Mouse (Mus musculus) kidney, embryonic 15.5 days (tissue): Measurements from ENCODE around the gene Ehd3. TPM values are rescaled to one million over a fixed set of nuclear protein-coding genes. Genes with fewer than 3 reads are reported as not detected.

Experiments
- ATAC-seq: fragments of 200-750 bp; cut with Nextera tagmentation; replicated peaks from 2 replicates; pipeline ENCODE4 v1.8.0; 2017; ENCODE audit warnings: moderate TSS enrichment; ENCODE audit not compliant: low FRiP score
- H3K27ac ChIP-seq: fragments of 300-500 bp; sonication (generic); 2 replicates; pipeline ENCODE4 v1.5.1; 2015; ENCODE audit warnings: mild to moderate bottlenecking, inconsistent platforms
- H3K27me3 ChIP-seq: fragments of 300-500 bp; sonication (generic); 2 replicates; pipeline ENCODE4 v1.6.1; 2015; ENCODE audit warnings: inconsistent platforms
- H3K36me3 ChIP-seq: fragments of 300-500 bp; sonication (generic); 2 replicates; pipeline ENCODE4 v1.6.1; 2015; ENCODE audit warnings: inconsistent platforms
- H3K4me1 ChIP-seq: fragments of 300-500 bp; sonication (generic); 2 replicates; pipeline ENCODE4 v1.6.1; 2015; ENCODE audit warnings: inconsistent platforms
- H3K4me2 ChIP-seq: fragments of 300-500 bp; sonication (generic); 2 replicates; pipeline ENCODE4 v1.6.1; 2015; ENCODE audit warnings: moderate library complexity, mild to moderate bottlenecking, inconsistent platforms
- H3K4me3 ChIP-seq: fragments of 300-500 bp; sonication (generic); replicated peaks from 2 replicates; pipeline ENCODE4 v1.5.1; 2015; ENCODE audit warnings: mild to moderate bottlenecking, inconsistent platforms
- H3K9ac ChIP-seq: fragments of 300-500 bp; sonication (generic); 2 replicates; pipeline ENCODE4 v1.6.1; 2015; ENCODE audit warnings: mild to moderate bottlenecking, inconsistent platforms
- H3K9me3 ChIP-seq: fragments of 300-500 bp; sonication (generic); replicated peaks from 2 replicates; pipeline ENCODE4 v1.6.1; 2016; ENCODE audit warnings: inconsistent platforms
- WGBS: fragments of 180-500 bp; shearing (Covaris S2); methylation state at CpG from one replicate; pipeline ENCODE4 v1.1.7; 2015; ENCODE audit warnings: mixed read lengths; 5-methylcytosine and 5-hydroxymethylcytosine counted together
- polyA plus RNA-seq: library from polyadenylated mRNA; unstranded; fragments of >200 nt; fragmentation: Nextera tagmentation; extraction: Ambion mirVana; gene quantifications from 2 replicates; pipeline ENCODE4 v1.2.1, GENCODE M21; 2015

Ehd3 gene
- polyA plus RNA-seq, 1 experiment from 2014 or later, result 21.3 TPM

DNA sequence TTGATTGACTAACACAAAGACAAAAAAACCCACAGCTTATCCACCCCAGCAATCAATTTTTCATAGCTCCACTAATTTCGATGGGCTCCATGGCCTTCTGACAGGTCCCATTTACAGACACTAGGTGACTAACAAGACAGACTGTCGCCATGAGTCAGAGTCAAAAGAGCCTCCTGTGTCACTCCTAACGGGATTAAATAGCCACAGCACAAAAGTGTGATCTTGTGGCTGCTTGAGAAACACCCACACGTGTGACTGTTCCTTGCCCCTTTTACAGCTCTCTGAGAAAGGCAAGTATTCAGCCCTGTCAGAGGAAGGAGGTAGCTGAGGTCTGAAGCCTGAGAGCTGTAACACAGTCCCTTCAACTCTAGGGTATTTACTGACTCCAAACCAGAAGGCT is 49.8 kb downstream of the Ehd3 start:
- no peak overlapping the region for H3K9ac ChIP-seq
- no peaks in the 10 kb centered on the region; the same call in 1 of the 2 replicates for H3K9me3 ChIP-seq
- no peaks in the 10 kb centered on the region for H3K36me3 ChIP-seq
- no peak overlapping the region for H3K4me2 ChIP-seq
- no peak overlapping the region for H3K27ac ChIP-seq
- WGBS, result 59% methylated on average over 4 of the region's 4 CpGs
- ATAC-seq, result no peak
- no peaks in the 10 kb centered on the region for H3K27me3 ChIP-seq
- no peaks in the 10 kb centered on the region for H3K4me1 ChIP-seq
- H3K4me3 ChIP-seq, result no peak overlapping the region

DNA sequence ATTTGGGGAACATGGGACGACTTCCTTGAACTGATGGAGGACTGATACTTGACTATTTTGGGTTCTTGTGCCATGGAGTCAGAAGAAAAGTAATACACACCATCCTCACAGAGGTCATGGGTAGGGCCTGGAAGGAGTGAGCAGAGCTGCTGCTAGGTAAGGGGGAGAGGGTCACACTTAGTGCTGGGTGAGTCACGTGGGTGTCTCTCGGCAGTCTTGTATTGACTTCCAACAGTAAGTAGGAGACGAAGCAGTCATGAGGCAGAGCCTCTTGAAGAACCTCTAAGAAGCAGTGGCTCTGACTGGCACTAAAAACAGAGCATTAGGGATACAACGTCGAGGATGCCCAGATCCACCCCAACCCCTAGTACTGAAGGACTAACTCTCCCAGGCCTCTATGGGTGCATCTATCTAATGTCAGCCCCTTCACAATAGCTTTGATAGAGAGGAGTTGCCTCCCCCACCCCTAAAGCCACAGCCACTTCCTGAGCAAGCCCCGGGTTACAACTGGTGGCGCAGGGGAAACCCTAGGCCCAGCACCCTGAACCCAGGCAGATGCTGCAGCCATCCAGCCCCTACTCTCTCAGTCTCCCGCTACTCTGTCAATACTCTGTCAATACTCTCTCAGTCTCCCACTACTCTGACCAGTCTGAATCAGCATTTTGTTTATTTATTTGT is 65.2 kb downstream of the Ehd3 start:
- no peak overlapping the region for H3K4me3 ChIP-seq
- H3K27me3 ChIP-seq, result no peaks in the 10 kb centered on the region
- H3K9me3 ChIP-seq, result no peaks in the 10 kb centered on the region
- 94% methylated on average over 9 of the region's 9 CpGs for WGBS
- no peak overlapping the region for H3K4me2 ChIP-seq
- H3K36me3 ChIP-seq, result no peaks in the 10 kb centered on the region
- H3K27ac ChIP-seq, result no peak overlapping the region
- no peak for ATAC-seq
- no peak overlapping the region for H3K9ac ChIP-seq
- no peaks in the 10 kb centered on the region for H3K4me1 ChIP-seq

DNA sequence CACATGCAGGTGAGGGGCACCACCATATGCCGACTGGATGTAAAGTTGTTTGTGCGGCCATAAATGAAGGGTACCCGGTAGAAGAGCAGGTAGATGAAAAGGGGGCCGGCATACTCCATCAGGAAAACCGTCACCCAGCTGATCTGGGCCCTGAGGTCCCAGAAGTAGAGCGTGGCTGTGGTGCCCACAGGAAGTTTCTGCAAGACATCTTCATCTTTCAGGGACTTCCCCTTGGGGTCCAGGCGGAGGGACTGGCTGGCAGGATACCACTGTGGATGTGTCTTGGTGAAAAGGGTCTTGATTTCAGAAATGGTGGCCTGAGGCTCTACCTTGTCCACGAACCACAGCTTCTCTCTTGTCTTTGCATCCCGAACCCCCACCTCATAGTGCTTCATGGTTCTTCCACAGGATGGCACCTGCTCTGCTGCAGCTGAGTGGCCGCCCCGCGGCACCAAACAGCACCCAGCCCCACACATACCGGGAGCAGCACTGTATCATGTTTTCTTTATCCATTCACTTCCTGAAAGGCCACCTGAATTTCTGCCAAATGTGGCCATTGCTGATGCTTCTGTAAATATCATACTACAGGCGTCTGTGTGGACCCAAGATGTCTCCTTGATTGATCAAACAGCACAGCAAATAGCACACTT is 67.1 kb downstream of the Ehd3 start:
- no peak overlapping the region for H3K9ac ChIP-seq
- no peaks in the 10 kb centered on the region for H3K36me3 ChIP-seq
- WGBS, result 91% methylated on average over 14 of the region's 14 CpGs
- no peaks in the 10 kb centered on the region for H3K4me1 ChIP-seq
- H3K27me3 ChIP-seq, result no peaks in the 10 kb centered on the region
- ATAC-seq, result no peak
- no peaks in the 10 kb centered on the region for H3K9me3 ChIP-seq
- H3K4me2 ChIP-seq, result no peak overlapping the region
- no peak overlapping the region for H3K4me3 ChIP-seq
- no peak overlapping the region for H3K27ac ChIP-seq

DNA sequence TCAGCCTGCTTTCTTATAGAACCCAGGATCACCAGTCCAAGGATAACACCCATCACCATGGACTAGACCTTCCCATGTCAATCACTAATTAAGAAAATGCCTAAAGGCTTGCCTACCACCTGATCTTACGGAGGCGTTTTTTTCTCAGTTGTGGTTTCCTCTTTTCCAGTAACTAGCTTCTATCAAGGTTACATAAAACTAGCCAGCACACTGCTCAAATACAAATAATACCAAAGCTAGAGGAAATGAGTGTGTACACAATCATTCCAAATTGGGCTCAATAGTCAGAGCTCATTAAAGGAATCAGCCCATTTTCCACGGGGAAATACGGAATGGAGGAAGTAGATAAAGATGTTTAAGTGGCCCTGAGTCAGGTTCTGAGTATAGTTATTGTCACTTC is 71.3 kb downstream of the Ehd3 start:
- Histone ChIP-seq H3K9ac (no peak overlapping the region), H3K4me3 (no peak overlapping the region), H3K36me3 (no peaks in the 10 kb centered on the region), H3K4me1 (no peaks in the 10 kb centered on the region), H3K27me3 (no peaks in the 10 kb centered on the region), H3K9me3 (no peaks in the 10 kb centered on the region), H3K27ac (no peak overlapping the region), H3K4me2 (no peak overlapping the region)
- ATAC-seq, result no peak
- WGBS, result 86% methylated on average over 4 of the region's 4 CpGs

GRCm38 (mm10) chr17:73875674-73876073 is 71.7 kb downstream of the Ehd3 start:
- no peaks in the 10 kb centered on the region for H3K36me3 ChIP-seq
- H3K4me1 ChIP-seq, result no peaks in the 10 kb centered on the region
- H3K4me3 ChIP-seq, result no peak overlapping the region
- WGBS, result 88% methylated on average over 7 of the region's 7 CpGs
- no peaks in the 10 kb centered on the region for H3K9me3 ChIP-seq
- H3K27me3 ChIP-seq, result no peaks in the 10 kb centered on the region
- H3K4me2 ChIP-seq, result no peak overlapping the region
- H3K27ac ChIP-seq, result no peak overlapping the region
- ATAC-seq, result no peak
- no peak overlapping the region for H3K9ac ChIP-seq

GRCm38 (mm10) chr17:73879262-73879916 is 75.5 kb downstream of the Ehd3 start:
- no peaks in the 10 kb centered on the region for H3K27me3 ChIP-seq
- no peak for ATAC-seq
- H3K36me3 ChIP-seq, result no peaks in the 10 kb centered on the region
- no peak overlapping the region for H3K27ac ChIP-seq
- 90% methylated on average over 10 of the region's 10 CpGs for WGBS
- no peak overlapping the region for H3K9ac ChIP-seq
- H3K9me3 ChIP-seq, result no peaks in the 10 kb centered on the region
- no peak overlapping the region for H3K4me3 ChIP-seq
- H3K4me1 ChIP-seq, result no peaks in the 10 kb centered on the region
- no peak overlapping the region for H3K4me2 ChIP-seq

GRCm38 (mm10) chr17:73880286-73880685 is 76.4 kb downstream of the Ehd3 start:
- H3K4me3 ChIP-seq, result no peak overlapping the region

GRCm38 (mm10) chr17:73881295-73881694 is 77.4 kb downstream of the Ehd3 start:
- H3K4me3 ChIP-seq, result no peak overlapping the region
- no peak overlapping the region for H3K9ac ChIP-seq
- WGBS, result 53% methylated on average over 6 of the region's 6 CpGs
- no peaks in the 10 kb centered on the region for H3K27me3 ChIP-seq
- no peaks in the 10 kb centered on the region for H3K4me1 ChIP-seq
- no peak overlapping the region for H3K4me2 ChIP-seq
- no peak for ATAC-seq
- H3K9me3 ChIP-seq, result no peaks in the 10 kb centered on the region
- no peaks in the 10 kb centered on the region for H3K36me3 ChIP-seq
- no peak overlapping the region for H3K27ac ChIP-seq

More at GRCm38 (mm10) chr17:73880286-73880685, 76.4 kb downstream of the Ehd3 start:
- 84% methylated on average over 6 of the region's 6 CpGs for WGBS
- Histone ChIP-seq H3K27ac (no peak overlapping the region), H3K36me3 (no peaks in the 10 kb centered on the region), H3K4me2 (no peak overlapping the region), H3K9me3 (no peaks in the 10 kb centered on the region), H3K27me3 (no peaks in the 10 kb centered on the region), H3K4me1 (no peaks in the 10 kb centered on the region), H3K9ac (no peak overlapping the region)
- no peak for ATAC-seq

Other genes with a start within 250 kb of the Ehd3 start
- 13.0 and 14.6 TPM in 2 replicates for gene Galnt14, start 93.7 kb upstream of the Ehd3 start, polyA plus RNA-seq
- gene Xdh, start 146.1 kb downstream of the Ehd3 start, polyA plus RNA-seq, result 1.9 and 3.4 TPM in 2 replicates
- gene Srd5a2, start 243.8 kb downstream of the Ehd3 start, polyA plus RNA-seq, result not detected in 2 replicates